Mouse (Mus musculus) spleen, embryonic (tissue): ENCODE measurements around the gene Myo7a.

Experiments used
- CTCF ChIA-PET: fragments of 350-600 bp; sonication (Branson Sonifier 250); formaldehyde crosslinking; loops from one replicate; lab custom pipeline; 2022; lab: Charles Lee

Gene Myo7a

DNA sequence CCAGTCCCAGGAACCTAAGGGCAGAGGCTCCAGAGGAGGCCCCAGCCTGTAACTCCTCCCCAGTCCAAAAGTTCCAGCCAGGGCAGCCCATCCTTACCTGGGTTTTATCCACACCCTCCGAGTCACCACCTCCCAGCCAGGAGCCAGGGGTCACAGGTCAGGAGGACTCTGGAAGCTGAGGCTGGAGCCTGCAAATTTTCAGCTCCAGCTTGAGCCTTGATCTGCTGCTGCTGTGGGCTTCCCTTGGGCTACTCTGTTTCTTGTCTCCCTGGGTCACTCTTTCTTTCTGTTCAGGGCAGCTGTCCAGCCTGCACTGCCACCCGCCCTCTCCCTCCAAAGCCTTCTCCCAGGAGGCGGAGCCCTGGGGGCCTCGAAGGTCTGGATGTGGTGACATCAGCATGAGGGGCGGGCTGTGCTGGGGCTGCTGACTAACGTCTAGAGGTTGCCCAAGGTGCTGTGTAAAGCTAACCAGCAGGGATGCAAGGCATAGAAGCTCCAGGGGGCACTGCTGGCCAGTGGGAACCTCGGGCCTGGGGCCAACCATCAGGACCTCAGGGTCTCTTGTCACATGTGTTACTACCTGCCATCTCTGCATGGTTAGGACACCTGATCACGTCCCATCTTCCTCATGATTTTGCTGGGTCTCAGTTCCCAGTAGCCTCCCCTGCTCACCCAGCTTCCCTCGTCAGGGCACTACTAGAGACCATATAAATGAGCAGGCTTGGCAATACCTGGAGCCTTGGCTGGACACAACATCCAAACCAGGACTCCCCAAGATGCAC, at the start of gene Myo7a:
TSS of gene Myo7a (minus strand) at position 346 of the 782 bp plus-strand sequence.
- CTCF ChIA-PET, result interaction anchor here (0.6 to 2.0 kb wide), 6 partner anchors 10 to 374 kb away, joined by 3 to 9 read pairs (median 4); no protein-coding TSS in a partner anchor

DNA sequence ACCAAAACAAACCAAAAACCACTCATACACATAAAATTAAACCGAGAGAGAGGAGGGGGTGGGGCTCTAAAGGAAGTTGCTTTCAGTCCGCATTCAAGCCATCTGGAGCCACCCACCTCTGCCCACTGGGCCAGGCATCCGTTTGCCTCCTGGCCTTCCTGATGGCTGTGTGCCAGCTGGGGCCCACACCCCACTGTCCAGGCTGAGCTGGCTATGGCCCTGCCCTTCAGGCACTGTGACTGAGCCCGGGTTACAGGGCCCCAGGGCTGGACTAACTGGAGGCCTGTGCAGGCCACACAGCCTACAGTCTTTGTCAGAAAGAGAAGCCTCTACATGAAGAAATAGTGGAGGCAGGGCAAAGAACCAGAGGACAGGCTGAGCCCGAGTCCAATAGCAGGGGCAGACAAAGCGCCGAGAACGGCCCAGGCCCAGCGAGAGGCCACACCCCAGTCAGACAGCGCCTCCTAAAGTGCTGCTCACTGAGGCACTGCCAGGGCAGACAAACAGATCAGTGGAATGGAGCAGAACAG, 45.7 kb upstream of the Myo7a start:
- CTCF ChIA-PET, result interaction anchor here (0.7 kb wide), 1 partner anchor 33 kb away, joined by 4 read pairs; no protein-coding TSS in a partner anchor

DNA sequence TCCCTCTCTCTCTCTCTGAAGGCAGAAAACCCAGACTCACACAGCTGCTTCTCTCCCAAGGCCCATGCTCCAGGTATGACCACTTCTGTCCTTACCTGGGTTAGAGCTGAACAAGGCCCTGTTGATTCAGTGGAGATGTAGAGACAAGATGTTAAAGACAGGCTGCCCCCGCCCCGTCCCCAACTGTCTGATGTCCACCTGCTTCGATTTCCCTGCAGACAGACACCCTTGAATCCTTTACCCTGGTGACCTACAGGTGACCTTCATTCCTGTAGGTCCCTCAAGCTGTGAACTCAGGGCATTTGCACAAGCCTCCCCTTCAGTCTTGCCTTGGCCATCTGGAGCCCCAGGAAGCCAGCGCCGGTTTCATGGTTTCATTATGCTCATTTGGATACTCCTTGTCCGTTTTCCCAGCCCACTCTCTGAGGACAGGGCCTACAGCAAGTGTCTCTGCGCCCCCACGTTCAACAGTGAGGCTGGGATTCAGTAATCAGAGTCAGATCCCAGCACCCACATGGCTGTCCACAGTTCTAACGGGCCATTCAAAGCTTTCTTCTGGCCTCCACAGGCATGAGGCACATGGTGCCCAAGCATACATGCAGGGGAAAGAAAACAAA, 45.2 kb upstream of the Myo7a start:
- CTCF ChIA-PET, result interaction anchor here (0.7 kb wide), 1 partner anchor 33 kb away, joined by 4 read pairs; no protein-coding TSS in a partner anchor

DNA sequence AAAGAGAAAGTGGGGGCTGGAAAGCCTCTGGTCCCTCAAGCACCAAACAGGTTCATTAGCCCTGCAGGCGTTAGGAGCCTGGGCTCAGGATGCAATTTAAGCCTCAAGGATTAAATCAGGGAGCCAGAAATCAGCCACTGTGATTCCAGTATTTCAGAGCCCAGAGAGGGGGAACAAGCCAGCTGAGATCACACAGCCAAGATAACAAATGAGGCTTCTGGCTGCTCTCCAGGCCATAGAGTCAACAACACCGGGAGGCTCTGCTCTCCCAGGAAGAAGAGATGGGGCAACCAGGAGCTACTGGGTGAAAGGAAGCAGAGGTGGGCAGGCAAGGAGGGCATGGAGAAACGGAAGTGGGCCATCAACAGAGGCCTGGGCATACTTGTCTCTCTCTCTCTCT, 44.4 kb upstream of the Myo7a start:
- CTCF ChIA-PET, result no interaction called here

DNA sequence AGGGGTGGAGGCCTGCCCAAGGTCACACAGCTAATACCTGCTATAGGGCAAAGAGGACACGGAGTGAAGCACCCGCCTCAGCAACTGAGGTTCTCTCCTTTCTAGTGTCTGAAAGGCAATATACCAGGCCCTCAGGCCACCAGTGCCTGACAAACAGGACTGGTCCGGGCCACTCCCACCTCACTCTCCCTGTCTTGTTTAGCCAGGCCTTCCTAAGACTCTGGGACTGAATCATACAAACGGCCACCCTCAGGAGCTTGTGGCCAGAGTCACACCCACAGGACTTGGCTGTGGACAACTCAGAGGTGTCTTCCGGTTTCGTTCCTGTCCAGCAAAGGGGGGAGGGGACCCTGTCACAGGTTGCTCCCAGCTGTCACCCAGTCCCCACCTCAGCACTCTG, 42.9 kb upstream of the Myo7a start:
- CTCF ChIA-PET, result interaction anchor here (0.6 kb wide), 1 partner anchor 9 kb away, joined by 7 read pairs; no protein-coding TSS in a partner anchor

DNA sequence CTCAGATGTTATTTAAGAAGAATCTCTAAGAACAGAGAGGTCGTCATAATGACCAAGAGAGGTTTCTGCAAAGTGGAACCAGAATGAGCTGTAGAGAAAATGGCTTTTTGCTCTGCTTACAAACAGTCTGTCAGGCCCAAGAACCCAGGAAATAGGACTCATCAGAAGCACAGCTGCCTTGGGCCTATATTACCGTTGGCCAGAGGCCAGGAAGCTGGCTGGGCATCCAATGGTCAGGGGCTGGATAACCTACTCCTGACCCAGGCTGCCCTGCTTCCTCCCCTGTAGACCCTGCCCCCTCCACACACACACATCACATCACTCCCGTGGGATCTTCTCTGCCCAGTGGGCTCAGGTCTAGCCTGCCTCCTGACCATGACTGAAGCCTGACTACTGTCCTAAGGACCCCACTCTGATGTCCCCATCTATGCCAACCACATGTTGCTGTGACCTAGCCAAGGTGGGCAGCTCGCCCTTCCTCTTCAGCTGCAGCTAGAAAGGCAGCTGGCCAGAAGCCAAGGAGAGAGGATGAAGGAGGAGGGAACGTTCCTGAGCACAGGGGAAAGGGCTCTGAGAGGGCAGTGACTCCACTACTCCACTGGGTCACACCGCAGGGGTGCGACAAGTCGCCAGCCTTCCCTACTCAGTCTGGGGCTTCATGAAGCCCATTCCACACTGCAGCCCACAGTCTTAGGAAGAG, 40.9 kb upstream of the Myo7a start:
- CTCF ChIA-PET, result no interaction called here

DNA sequence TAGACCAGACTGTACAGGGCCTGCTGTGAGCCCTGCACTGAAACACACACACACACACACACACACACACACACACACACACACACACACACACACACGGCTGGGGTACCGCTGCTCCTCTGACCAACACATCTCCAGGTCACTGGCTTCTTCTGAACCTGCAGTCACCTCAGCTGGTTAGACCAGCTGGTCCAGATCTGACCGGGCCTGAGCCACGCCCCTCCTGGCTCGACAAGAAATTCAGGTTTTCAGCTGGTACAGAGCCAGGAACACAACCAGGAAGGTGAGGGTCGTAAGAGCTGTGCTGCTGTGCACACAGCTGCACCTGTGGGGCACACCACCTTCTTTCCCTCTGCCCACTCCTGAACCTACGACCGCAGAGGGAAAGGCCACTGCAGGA, 39.2 kb upstream of the Myo7a start:
- CTCF ChIA-PET, result no interaction called here

DNA sequence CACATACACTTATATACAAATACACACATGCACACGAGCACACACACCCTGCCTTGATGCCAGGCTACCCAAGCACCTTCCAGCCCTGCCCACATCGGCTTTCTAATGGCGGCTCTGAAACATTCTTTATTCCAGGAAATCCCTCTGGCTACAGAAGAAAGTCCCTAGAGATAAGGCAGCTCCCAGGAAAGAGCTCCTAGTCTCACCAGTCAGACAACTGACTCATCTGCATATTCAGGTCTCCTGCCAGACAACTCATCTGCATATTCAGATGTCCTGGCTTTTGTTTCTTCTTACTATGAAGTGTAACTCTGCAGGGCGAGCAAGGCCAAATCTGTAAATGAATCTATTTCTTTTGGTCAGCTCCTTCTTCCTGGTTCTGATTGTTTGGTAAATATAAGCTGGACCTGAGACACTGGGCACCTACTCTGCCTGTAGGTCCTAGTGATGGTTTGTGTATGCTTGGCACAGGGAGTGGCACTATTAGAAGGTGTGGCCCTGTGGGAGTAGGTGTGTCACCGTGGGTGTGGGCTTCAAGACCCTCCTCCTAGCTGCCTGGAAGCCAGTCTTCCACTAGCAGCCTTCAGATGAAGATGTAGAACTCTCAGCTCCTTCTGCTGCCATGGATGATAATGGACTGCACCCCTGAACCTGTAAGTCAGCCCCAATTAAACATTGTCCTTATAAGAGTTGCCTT, 38.5 kb upstream of the Myo7a start:
- CTCF ChIA-PET, result no interaction called here

DNA sequence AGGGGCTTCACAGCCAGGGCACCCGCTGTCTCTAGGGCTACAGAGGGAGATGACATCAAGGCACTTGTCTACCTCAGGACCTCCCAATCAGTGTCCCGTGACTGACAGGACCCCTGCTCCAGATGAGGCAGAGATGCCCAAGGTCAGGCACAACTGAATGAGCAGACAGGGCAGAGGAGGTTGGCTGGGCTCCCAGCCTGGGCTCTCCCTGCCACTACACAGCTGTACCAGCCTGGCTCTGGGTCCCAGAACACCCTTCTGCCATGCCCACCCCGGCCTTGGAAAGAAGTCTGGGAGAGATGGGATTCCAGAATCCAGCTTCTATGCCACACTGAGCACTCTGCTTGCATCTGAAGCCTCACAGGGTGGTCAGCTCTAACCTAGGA, 36.9 kb upstream of the Myo7a start:
- CTCF ChIA-PET, result interaction anchor here (0.6 to 2.1 kb wide), 4 partner anchors 21 to 1836 kb away, joined by 3 to 9 read pairs (median 6); no protein-coding TSS in a partner anchor

DNA sequence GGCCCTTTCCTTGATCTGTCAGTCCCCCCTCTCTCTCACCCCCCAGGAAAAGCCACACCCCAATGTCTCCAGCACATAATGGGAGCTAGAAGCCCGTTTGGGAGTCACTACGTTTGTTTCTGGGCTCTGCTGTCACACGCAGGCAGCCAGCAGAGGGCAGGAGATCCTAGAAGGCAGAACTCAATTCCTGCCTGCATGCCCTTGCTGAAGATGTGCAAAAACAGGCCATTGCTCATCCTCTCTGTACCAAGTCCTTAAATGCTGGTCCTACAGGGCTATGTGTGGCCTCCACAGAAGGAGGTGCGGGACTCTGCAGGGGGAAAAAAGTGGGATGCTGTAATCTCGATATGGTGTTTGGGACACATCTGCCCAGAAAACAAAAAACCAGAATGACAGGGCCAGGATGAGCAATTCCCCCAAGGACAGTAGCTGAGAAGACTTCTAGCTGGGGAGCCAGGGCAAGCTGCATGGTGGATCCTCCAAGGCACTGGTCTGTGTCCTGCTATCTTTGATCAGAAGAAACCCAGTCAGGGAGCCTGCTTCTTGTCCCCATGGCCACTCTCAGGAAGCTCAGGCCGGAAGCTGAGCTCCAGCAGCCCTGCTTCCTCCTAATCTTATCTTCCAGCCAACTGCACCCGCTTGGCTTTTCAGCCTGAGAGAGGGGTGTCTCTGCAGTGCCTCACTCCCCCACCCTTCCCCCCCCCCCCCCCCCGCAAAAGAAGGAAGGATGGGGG, 36.4 kb upstream of the Myo7a start:
- CTCF ChIA-PET, result interaction anchor here (0.6 to 2.1 kb wide), 6 partner anchors 10 to 1837 kb away, joined by 3 to 9 read pairs (median 4); partner anchors contain the start of gene Omp

DNA sequence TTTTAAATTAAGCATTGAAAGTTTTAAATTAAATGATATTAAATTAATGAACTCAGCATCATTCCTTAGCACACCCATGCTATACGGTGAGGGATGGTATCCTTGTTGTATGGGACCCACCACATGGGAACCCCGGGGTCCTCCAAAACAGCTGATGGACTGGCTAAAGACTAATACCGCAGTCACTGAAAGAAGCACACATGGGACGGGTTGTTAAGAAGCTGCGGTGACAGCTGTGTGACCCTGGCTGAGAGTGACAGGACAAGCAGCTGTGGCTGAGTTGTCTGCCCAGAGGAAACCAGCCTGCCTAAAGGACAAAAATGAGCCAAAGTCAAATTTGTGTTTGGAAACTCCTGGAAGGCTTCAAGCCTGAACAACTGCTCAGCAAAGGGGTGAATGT, 34.6 kb upstream of the Myo7a start:
- CTCF ChIA-PET, result no interaction called here

DNA sequence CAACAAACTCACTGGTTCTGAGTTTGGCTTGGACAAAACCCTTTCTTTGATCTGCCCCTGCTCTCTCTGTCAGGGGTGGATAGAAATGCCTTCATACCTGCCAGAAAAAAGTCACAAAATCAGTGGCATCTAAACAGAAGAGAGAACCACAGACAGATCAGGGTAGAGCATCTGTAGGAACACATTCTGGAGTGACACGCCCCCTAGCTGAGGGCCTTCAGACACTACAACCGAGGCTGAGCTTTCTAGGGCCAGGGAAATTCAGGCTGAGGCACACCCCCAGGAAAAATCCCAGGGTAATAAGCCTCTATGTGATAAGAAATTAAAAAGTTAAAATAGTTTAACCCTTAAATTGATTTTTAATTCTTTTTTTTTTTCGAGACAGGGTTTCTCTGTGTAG, 34.0 kb upstream of the Myo7a start:
- CTCF ChIA-PET, result no interaction called here

DNA sequence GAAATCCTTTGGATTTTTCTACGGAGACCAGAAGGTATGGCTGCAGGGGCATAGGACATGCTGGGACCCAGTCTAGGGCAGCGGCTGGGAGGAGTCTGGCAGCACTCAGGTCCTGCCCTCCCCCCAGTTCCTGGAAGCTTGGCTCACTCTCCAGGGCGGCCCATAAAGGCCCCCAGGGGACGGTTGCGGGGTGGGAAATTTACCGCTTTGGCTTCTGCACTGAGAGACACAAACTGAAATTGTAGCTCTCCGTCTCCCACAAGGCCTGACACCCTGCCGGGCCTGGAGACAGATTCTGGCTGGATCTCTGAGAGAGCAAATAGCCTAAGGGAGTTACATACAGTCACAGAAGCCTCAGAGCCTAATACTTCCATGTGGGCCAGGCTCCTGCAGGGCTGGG, 33.1 kb upstream of the Myo7a start:
- CTCF ChIA-PET, result no interaction called here

DNA sequence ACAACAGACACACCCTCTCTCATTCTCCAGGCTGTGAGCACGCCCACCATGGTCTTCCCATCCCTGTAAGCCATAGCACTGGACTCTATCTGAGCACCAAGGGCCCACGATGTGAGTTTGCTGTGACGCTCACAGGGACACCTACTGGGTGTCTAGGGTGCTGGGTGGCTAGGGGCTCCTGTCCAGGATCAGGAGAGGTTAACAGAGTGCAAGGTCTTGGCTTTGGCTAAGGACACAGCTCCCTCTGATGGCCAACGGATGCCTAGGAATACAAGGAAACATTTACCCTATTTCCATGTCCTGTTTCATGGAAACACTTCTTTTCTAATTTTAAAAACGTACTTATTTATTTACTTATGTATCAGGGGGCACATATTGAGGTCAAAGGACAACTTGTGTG, 31.2 kb upstream of the Myo7a start:
- CTCF ChIA-PET, result no interaction called here

DNA sequence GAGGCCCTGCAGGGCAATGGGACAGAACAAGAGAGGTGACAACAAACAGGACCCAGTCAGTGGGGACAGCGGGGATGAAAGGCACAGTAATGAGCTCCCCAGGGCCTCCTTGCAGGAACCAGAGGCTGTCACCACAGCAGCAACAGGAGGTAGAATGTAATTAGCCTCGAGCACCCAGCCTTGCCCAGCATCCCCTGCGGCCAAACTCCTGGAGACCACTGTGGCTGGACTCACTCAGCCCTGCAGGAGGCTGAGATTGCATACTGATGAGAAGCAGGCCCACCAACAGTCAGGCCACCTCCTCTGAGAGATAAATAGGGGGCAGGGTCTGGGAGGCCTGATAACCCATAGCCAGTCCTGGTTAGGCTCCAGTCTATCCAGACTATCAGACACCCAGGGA, 30.5 kb upstream of the Myo7a start:
- CTCF ChIA-PET, result no interaction called here

DNA sequence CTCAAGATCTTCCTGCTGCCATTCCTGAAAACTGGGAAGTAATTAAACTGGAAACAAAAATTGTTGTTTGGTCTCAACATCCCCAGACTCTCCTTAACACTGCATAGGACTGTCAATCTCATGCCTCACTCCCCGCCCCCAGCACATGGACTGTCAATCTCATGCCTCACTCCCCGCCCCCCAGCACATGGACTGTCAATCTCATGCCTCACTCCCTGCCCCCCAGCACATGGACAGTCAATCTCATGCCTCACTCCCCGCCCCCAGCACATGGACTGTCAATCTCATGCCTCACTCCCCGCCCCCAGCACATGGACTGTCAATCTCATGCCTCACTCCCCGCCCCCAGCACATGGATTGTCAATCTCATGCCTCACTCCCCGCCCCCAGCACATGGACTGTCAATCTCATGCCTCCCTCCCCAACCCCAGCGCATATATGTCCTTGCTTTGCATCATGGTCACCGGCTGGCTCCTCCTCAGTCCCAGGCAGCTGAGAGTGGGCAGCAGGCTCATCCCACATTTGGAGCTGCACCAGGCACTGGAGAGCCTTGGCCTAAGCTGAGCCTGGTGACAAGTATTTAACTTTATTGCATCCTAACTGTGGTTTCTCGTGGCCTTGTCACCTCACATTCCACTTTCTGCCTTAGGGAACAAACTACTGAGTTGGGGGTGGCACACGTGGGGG, 29.5 kb upstream of the Myo7a start:
- CTCF ChIA-PET, result no interaction called here

DNA sequence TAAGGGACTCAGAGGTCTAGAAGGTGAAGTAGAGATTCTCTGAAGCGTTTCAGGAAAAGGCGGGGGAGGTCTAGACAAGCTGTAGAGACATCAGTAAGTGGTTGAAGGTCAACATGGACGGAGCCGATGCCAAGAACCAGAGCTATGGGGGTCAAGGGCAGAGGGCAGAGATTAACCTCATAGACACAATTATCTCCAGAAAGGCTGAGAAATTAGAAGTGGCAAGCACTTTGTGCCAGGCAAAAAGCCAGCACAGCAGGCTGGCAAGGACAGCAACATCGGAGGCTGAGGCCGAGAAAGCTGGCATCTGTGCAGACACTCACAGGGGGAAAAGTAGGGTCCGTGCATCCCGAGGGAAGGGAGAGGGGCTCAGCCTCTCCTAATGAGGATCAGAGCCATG, 28.4 kb upstream of the Myo7a start:
- CTCF ChIA-PET, result no interaction called here

DNA sequence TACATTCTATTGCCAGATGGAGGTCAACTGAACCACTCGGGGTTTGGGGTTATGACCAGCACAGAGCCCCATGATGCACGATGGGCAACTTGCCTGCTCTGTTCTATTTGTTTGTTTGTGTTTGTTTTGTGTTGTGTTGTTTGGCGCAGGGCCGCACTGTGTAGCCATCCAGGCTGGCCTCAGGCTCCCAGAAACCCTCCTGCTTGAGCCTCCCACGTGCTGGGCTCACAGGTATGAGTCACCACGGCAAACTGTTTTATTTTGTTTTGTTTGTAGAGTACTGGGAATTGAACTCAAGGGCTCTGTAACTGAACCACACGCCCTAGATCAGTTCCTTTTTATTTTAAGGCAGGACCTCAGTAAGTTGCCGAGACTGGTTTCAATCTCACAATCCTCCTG, 27.1 kb upstream of the Myo7a start:
- CTCF ChIA-PET, result no interaction called here

DNA sequence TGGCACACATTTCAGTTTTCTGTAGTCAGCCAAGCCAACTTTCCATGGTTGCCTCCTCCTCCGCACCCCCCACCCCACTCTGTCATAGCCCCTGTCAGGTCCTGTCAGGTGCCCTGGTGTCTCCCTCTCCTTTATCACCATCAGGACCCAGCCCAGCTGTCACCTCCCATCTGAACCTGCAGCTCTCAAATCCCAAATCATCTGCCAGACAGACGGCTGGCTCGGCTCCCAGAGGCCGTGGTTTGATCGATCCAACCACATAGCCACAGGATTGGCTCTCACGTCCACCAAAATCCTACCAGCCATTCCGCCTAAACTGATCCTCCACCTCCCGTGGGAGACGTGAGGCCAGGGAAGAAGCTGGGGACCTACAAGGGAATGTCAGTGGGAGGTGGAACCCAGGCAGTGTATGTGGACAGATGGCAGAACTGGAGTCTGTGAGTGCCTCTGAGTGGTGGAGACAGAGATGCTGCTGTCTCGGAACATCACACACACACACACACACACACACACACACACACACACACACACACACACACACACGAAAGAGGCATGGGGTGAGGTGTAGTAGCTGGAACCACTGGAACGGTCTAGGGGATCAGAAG, 26.6 kb upstream of the Myo7a start:
- CTCF ChIA-PET, result no interaction called here

DNA sequence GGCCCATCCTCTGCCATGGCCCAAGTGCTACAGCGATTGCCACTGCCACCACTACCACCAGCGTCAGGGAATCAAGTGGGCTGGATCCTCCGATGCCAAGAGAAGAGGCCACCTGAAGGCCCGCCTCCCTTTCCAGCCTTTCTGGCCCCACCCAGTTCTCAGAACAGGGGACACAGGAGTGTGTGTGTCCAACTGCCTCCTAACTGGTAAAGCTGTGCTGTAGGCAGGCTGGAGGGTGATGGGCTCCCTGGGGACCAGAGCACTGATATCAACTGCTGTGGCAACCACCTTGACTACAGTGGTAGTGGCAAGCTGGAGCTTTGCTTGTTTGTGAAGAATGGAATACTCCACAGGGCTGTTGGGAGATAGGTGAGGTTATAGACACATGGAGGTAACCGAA, 26.1 kb upstream of the Myo7a start, which contains the start of gene Omp:
TSS of gene Omp (minus strand) at position 101 of the 400 bp plus-strand sequence.
- CTCF ChIA-PET, result interaction anchor here (0.6 kb wide), 1 partner anchor 10 kb away, joined by 5 read pairs; no protein-coding TSS in a partner anchor
